Mouse (Mus musculus) left cerebral cortex, adult 2 months (tissue): Measurements from ENCODE around the gene Kcne1l. TPM values are rescaled to one million over a fixed set of nuclear protein-coding genes. Genes with fewer than 3 reads are reported as not detected.

Experiments
- DNase-seq, 2 experiments: peaks; one replicate each; pipeline ENCODE4 v3.0.0; 2021 to 2022; ENCODE audit warnings: low spot score in 2 of 2, mixed read lengths in 1 of 2; ENCODE audit errors: extremely low spot score in 1 of 2
- H3K27ac ChIP-seq: fragments of 200-600 bp; 2 replicates; pipeline ENCODE4 v1.8.1; 2022
- H3K4me3 ChIP-seq: fragments of 200-600 bp; 2 replicates; pipeline ENCODE4 v1.8.1; 2022
- CTCF ChIP-seq: fragments of 200-600 bp; IDR thresholded peaks from 2 replicates; pipeline ENCODE4 v1.8.1; 2022; ENCODE audit warnings: antibody characterized with exemption, mild to moderate bottlenecking, moderate library complexity
- intact Hi-C: fragments of 180-260 bp; cut with DNase I; formaldehyde crosslinking; loops from one replicate; pipeline ENCODE4 v1.15.1; 2025
- total RNA-seq, 2 experiments: library from RNA; stranded (reverse); gene quantifications; 2 replicates each; pipeline ENCODE4 v1.2.3; 2021

The Kcne1l gene
- total RNA-seq, 2 experiments from 2014 or later = 2.1 TPM

DNA sequence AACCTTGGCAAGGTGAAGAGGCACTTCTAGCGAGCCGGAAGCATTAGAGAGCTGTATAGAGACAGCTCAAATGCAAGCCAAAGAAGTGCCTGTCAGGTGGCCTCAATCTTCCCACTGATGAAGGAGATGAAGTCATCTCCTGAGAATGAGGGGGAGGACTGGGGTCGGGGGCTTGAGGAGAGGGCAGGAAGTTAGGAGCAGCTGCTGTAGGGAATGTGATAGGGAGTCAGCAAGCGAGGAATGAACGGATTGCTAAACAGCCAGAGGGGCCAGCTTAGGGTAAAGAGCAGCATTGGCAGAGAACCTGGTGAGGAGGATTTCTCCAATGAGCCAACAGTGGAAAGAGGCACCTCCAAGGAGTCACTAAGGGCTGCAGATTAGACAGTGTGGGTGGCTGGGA, 20.2 kb downstream of the Kcne1l start:
- TF ChIP-seq CTCF = no peak
- no peak for DNase-seq
- intact Hi-C loops = no loop called here
- Histone ChIP-seq H3K4me3 (no peak overlapping the region), H3K27ac (no peak overlapping the region)

GRCm38 (mm10) chrX:142276573-142276972, 29.5 kb downstream of the Kcne1l start:
- Histone ChIP-seq H3K27ac (no peak overlapping the region), H3K4me3 (no peak overlapping the region)
- no peak for DNase-seq
- intact Hi-C loops = no loop called here
- no peak for TF ChIP-seq CTCF

DNA sequence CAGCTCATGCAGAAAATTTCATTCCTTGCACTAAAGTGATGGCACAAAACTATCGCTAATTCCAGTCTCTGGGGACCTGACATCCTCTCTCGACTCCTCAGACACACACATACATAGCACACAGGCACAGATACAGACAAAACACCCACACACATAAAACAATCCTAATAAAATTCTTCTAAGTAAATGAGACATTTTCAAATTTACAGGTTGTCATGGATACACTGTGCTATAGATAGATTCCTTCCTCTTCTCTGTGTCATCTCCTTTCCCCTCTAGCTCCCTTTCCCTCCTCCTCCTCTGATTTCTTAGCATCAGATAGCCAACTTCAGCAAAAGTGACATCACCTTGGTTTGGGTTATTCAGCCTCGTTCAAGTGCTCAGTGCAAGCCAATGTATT, 30.1 kb downstream of the Kcne1l start:
- intact Hi-C loops = no loop called here
- no peak for DNase-seq
- Histone ChIP-seq H3K27ac (no peak overlapping the region), H3K4me3 (no peak overlapping the region)
- TF ChIP-seq CTCF = no peak

Other genes with a start within 250 kb of the Kcne1l start
- under 1 TPM; 0.68 to 0.72 TPM for gene Gucy2f, start 109.4 kb downstream of the Kcne1l start, total RNA-seq
- gene Nxt2, start 79.5 kb downstream of the Kcne1l start, total RNA-seq = 10 to 100 TPM; 29.1 to 29.8 TPM
- gene Acsl4, start 84.2 kb upstream of the Kcne1l start, total RNA-seq = 10 to 100 TPM; 63.5 to 69.5 TPM